Mouse (Mus musculus): Measurements from ENCODE around the gene Prkcb. TPM values are rescaled to one million over a fixed set of nuclear protein-coding genes. Genes with fewer than 3 reads are reported as not detected.

The Prkcb gene
- polyA plus RNA-seq (2017; shearing (Covaris generic)) = 138 TPM

DNA sequence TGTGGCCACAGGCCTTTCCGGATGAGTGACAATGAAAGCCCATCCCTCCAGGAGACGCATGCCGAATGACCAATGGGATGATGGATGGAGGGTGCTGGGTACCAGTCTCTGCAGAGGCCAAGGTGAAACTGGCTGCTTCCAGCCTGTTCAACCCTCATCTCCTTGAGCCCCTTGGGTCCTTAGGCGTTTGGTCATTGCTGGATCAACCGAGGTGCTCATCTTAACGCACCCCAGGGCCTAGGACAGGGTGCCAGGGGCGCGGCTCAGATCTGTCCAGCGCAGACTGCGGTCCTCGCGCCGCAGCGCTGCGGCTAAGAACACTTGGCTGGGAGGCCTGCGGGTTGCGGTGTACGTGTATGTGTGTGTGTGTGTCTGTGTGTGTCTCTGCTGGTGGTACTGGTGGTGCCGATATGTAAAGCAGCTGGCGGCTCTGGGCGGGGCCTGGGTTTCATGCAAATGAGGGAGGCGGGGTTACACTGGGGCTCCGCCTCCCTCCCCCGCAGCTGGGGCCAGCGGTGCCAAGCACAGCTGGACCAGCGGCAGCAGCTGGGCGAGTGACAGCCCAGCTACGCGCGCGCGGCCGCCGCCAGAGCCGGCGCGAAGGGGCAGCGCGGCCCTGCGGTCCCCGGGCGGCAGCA, at the start of gene Prkcb:
TSS of gene Prkcb (plus strand) at position 147 of the 638 bp plus-strand sequence.

GRCm38 (mm10) chr7:122670442-122670872, 381.9 kb downstream of the Prkcb start, which contains the start of gene Cacng3:
Gene Cacng3 (plus strand): TSS chr7:122670492.

Other genes starting within 250 kb of the Prkcb start
- 49.8 TPM for gene Ubfd1, start 221.6 kb upstream of the Prkcb start, polyA plus RNA-seq (2017; shearing (Covaris generic))
- 20.1 TPM for gene Ears2, start 221.5 kb upstream of the Prkcb start, polyA plus RNA-seq (2017; shearing (Covaris generic))
- 120 TPM for gene Ndufab1, start 186.9 kb upstream of the Prkcb start, polyA plus RNA-seq (2017; shearing (Covaris generic))
- gene Palb2, start 155.8 kb upstream of the Prkcb start, polyA plus RNA-seq (2017; shearing (Covaris generic)) = 3.7 TPM
- 76.1 TPM for gene Dctn5, start 155.7 kb upstream of the Prkcb start, polyA plus RNA-seq (2017; shearing (Covaris generic))
- gene Plk1, start 129.3 kb upstream of the Prkcb start, polyA plus RNA-seq (2017; shearing (Covaris generic)) = 0.82 TPM
- 0.26 TPM for gene Ern2, start 102.5 kb upstream of the Prkcb start, polyA plus RNA-seq (2017; shearing (Covaris generic))
- not detected for gene Chp2, start 69.3 kb upstream of the Prkcb start, polyA plus RNA-seq (2017; shearing (Covaris generic))